ENCODE assay signal across 8 mouse cellular contexts in genomic region chr1:77081660-77082059, GRCm38 (mm10).
DNase-seq lines count a peak whose midpoint lies in the region; ATAC-seq and TF ChIP-seq lines count a peak whose summit lies in the region.

No protein-coding gene starts in this region.

- no peaks in the 10 kb centered on the region for H3K27me3 ChIP-seq in liver, postnatal 0 days (ENCODE audit: insufficient read depth, low read length)
- H3K27me3 ChIP-seq in liver, embryonic 11.5 days (replicated peaks; ENCODE audit: control insufficient read depth, insufficient read depth, low read length), result no peaks in the 10 kb centered on the region
- H3K27me3 ChIP-seq in lung, embryonic 14.5 days (ENCODE audit: insufficient read depth, low read length), result no peaks in the 10 kb centered on the region
- H3K27me3 ChIP-seq in thymus, adult 2 months (ENCODE audit: control insufficient read depth, insufficient read depth, low read length), result no peaks in the 10 kb centered on the region

- peak; percentile 56 for TF ChIP-seq CTCF in liver, postnatal 0 days (IDR thresholded peaks at IDR 0.05; ENCODE audit: low read depth)
- TF ChIP-seq CTCF in lung, embryonic 14.5 days (IDR thresholded peaks at IDR 0.05; ENCODE audit: low read depth), result peak; percentile 62
- TF ChIP-seq CTCF in thymus, adult 2 months (IDR thresholded peaks at IDR 0.05; ENCODE audit: borderline replicate concordance, control insufficient read depth, extremely low read depth, insufficient read depth, low read length, poor library complexity), result no peak

- peak; percentile 17 for DNase-seq in liver, postnatal 0 days
- no peak for DNase-seq in liver, embryonic 11.5 days (ENCODE audit: low spot score)
- peak; percentile 23 for DNase-seq in cerebellum, adult 8-10 months
- DNase-seq in heart, postnatal 4 days, result peak; percentile 41
- DNase-seq in lung, embryonic 14.5 days, result peak; percentile 65
- DNase-seq in thymus, adult 2 months, result no peak
- DNase-seq in gastrocnemius, postnatal 10 days, result no peak
- DNase-seq in left cerebral cortex, adult 8-10 months (ENCODE audit: low spot score in 2 of 2), result no peak

- peaks cover 4% of the 10 kb centered on the region for H3K4me1 ChIP-seq in liver, postnatal 0 days (ENCODE audit: insufficient read depth)
- H3K4me1 ChIP-seq in liver, embryonic 11.5 days (replicated peaks; ENCODE audit: control insufficient read depth, insufficient read depth, low read length), result no peaks in the 10 kb centered on the region
- H3K4me1 ChIP-seq in lung, embryonic 14.5 days (ENCODE audit: insufficient read depth), result no peaks in the 10 kb centered on the region
- H3K4me1 ChIP-seq in thymus, adult 2 months (replicated peaks; ENCODE audit: control insufficient read depth, insufficient read depth, low read length), result no peaks in the 10 kb centered on the region

- TF ChIP-seq EP300 in liver, postnatal 0 days (IDR thresholded peaks at IDR 0.05; ENCODE audit: low read depth), result no peak

- no peak overlapping the region for H3K4me3 ChIP-seq in liver, postnatal 0 days (ENCODE audit: low read depth, low read length)
- no peak overlapping the region for H3K4me3 ChIP-seq in liver, embryonic 11.5 days (ENCODE audit: low read depth, low read length)
- no peak overlapping the region for H3K4me3 ChIP-seq in lung, embryonic 14.5 days (ENCODE audit: low read depth, low read length)
- no peak overlapping the region for H3K4me3 ChIP-seq in thymus, adult 2 months (ENCODE audit: control insufficient read depth, insufficient read depth, low read length)

- TF ChIP-seq POLR2A in thymus, adult 2 months (IDR thresholded peaks at IDR 0.05; ENCODE audit: control insufficient read depth, extremely low read depth, insufficient read depth, low read length, poor library complexity), result no peak

- H3K27ac ChIP-seq in liver, postnatal 0 days (ENCODE audit: low read depth), result no peak overlapping the region
- H3K27ac ChIP-seq in liver, embryonic 11.5 days (ENCODE audit: low read depth, low read length), result no peak overlapping the region
- H3K27ac ChIP-seq in lung, embryonic 14.5 days (ENCODE audit: low read depth), result no peak overlapping the region
- no peak overlapping the region for H3K27ac ChIP-seq in thymus, adult 2 months (ENCODE audit: control insufficient read depth, insufficient read depth, low read length)

- 64% methylated on average over 7 of the region's 7 CpGs for WGBS in liver, postnatal 0 days (ENCODE audit: insufficient replicate concordance)
- WGBS in liver, embryonic 11.5 days, result 67% methylated on average over 7 of the region's 7 CpGs
- WGBS in lung, embryonic 14.5 days, result 47% methylated on average over 7 of the region's 7 CpGs
- whole genome bisulfite sequencing in thymus, adult 2 months, result 77% methylated on average over 7 of the region's 7 CpGs

- ATAC-seq in liver, postnatal 0 days, result 0 out of 2 replicates have a peak, but pooled peaks have one; percentile 29
- ATAC-seq in liver, embryonic 11.5 days (replicated peaks; ENCODE audit: low FRiP score), result no peak
- ATAC-seq in lung, embryonic 14.5 days (ENCODE audit: insufficient read depth), result no peak

- H3K9me3 ChIP-seq in liver, postnatal 0 days (ENCODE audit: low read length), result no peaks in the 10 kb centered on the region
- H3K9me3 ChIP-seq in liver, embryonic 11.5 days (ENCODE audit: control insufficient read depth, low read length), result no peaks in the 10 kb centered on the region
- no peaks in the 10 kb centered on the region for H3K9me3 ChIP-seq in lung, embryonic 14.5 days (ENCODE audit: low read depth, low read length)

- no peak overlapping the region for H3K4me2 ChIP-seq in liver, postnatal 0 days (ENCODE audit: low read depth, low read length)
- H3K4me2 ChIP-seq in liver, embryonic 11.5 days, result no peak overlapping the region
- no peak overlapping the region for H3K4me2 ChIP-seq in lung, embryonic 14.5 days

- H3K36me3 ChIP-seq in liver, postnatal 0 days (replicated peaks; ENCODE audit: insufficient read depth, low read length), result no peaks in the 10 kb centered on the region
- H3K36me3 ChIP-seq in liver, embryonic 11.5 days (ENCODE audit: control insufficient read depth, insufficient read depth, low read length), result no peaks in the 10 kb centered on the region
- no peaks in the 10 kb centered on the region for H3K36me3 ChIP-seq in lung, embryonic 14.5 days (ENCODE audit: insufficient read depth)
- H3K36me3 ChIP-seq in thymus, adult 2 months (ENCODE audit: control insufficient read depth, insufficient read depth, low read length), result no peaks in the 10 kb centered on the region

- H3K9ac ChIP-seq in liver, postnatal 0 days (replicated peaks), result no peak overlapping the region
- H3K9ac ChIP-seq in liver, embryonic 11.5 days (ENCODE audit: low read depth, low read length), result no peak overlapping the region
- H3K9ac ChIP-seq in lung, embryonic 14.5 days, result no peak overlapping the region

Comparison
In these comparisons a context has a peak if more than half of its experiments do, and no peak if none do; other contexts are left out.
1. DNase-seq: peak in liver, postnatal 0 days (single experiment), cerebellum, adult 8-10 months (single experiment), heart, postnatal 4 days (single experiment) and lung, embryonic 14.5 days (single experiment); none in liver, embryonic 11.5 days (single experiment), thymus, adult 2 months (single experiment), gastrocnemius, postnatal 10 days (single experiment) and left cerebral cortex, adult 8-10 months (0 of 2).